12 mouse cellular contexts compared by ENCODE assay signal in the genomic region with DNA sequence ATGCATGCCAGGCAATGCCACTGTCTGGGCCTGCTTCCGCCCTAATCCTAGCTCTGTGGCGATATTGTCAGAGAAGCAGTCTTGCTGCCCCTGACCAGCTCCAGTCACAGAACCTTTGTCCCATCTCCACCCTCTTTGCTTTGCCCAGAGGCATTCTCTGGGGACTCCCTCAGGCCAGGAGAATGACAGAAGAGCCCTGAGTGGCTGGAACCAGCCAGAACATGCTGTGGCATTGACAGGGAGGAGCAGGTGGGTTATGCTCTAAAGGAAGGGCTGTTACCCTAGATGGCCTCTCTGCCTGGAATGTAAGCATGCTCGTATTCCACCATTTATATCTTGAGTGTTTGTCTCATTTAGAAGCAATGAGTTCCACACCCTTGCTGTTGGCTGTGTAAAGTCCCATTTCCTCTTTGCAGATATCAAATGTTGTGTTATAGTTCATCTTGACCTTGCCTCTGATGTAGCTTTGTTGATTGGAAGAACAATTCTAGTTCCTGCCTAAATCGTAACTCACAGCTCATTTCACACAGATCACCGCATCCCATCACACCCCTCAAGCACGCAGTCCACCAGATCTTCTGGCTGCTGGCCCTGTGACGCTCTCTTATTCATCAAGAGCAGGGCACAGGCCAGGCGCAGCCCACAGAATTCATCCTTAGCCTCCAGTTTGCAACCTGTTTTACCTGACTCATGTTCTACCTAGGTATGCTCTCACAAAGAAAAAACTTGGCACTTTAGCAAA. TPM values are rescaled to one million over a fixed set of nuclear protein-coding genes. Genes with fewer than 3 reads are reported as not detected.
DNase-seq lines count a peak whose midpoint lies in the region; TF ChIP-seq lines count a peak whose summit lies in the region.
"Had no signal": no experiment of that assay in that cellular context is flagged by ENCODE, and none has a peak within 500 bp of the region (broad histone marks: within the 10 kb centered on the region; RNA-seq: fewer than 3 reads in every experiment).

No protein-coding gene starts in this region.

- no peaks in the 10 kb centered on the region for H3K27me3 ChIP-seq in C2C12 (ENCODE audit: control insufficient read depth, insufficient read depth, insufficient read length)
- no peaks in the 10 kb centered on the region for H3K27me3 ChIP-seq in limb, embryonic 10.5 days (ENCODE audit: low read depth, poor library complexity, severe bottlenecking)
- H3K27me3 ChIP-seq: kidney, embryonic 15.5 days had no signal

- H3K79me3 ChIP-seq in C2C12 (ENCODE audit: low read depth): no peaks in the 10 kb centered on the region

- DNase-seq in adrenal gland, postnatal 10 days: peak; percentile 70
- DNase-seq in adrenal gland, adult 18-20 months (ENCODE audit: low spot score in 2 of 2): no peak
- DNase-seq in gastrocnemius, postnatal 25 days: peak; percentile 76
- DNase-seq in limb, embryonic 10.5 days (ENCODE audit: low spot score): no peak
- DNase-seq in embryo, embryonic 11 days: no peak
- DNase-seq in left cerebral cortex, adult 9 months (ENCODE audit: low spot score in 2 of 2): no peak
- no peak for DNase-seq in kidney, adult 8-10 months
- DNase-seq: cerebellum, postnatal 10 days had no signal

- no peaks in the 10 kb centered on the region for H3K9me3 ChIP-seq in limb, embryonic 10.5 days (replicated peaks)
- H3K9me3 ChIP-seq: kidney, embryonic 15.5 days had no signal

- H3K4me1 ChIP-seq in limb, embryonic 10.5 days: peaks cover 12% of the 10 kb centered on the region

- H3K27ac ChIP-seq in limb, embryonic 10.5 days: 0 out of 2 replicates have a peak overlapping the region, but pooled peaks have one; percentile 20
- H3K27ac ChIP-seq: kidney, embryonic 15.5 days had no signal

- no peak overlapping the region for H3K4me3 ChIP-seq in C2C12 (ENCODE audit: insufficient read depth, poor library complexity, severe bottlenecking)
- no peak overlapping the region for H3K4me3 ChIP-seq in limb, embryonic 10.5 days
- H3K4me3 ChIP-seq: kidney, embryonic 15.5 days had no signal

- no peaks in the 10 kb centered on the region for H3K79me2 ChIP-seq in C2C12 (ENCODE audit: control insufficient read depth, insufficient read depth)

- WGBS in limb, embryonic 10.5 days: 90% methylated on average over 8 of the region's 8 CpGs

- TF ChIP-seq CTCF in C2C12 (IDR thresholded peaks at IDR 0.05; ENCODE audit: control insufficient read depth, insufficient read depth, insufficient read length): no peak

- no peak overlapping the region for H3ac ChIP-seq in C2C12 (ENCODE audit: control insufficient read depth, insufficient read length, low read depth)

- no peaks in the 10 kb centered on the region for H3K36me3 ChIP-seq in C2C12 (ENCODE audit: control insufficient read depth, insufficient read depth)
- H3K36me3 ChIP-seq in limb, embryonic 10.5 days: no peaks in the 10 kb centered on the region
- H3K36me3 ChIP-seq: kidney, embryonic 15.5 days had no signal

TF ChIP-seq in C2C12, 6 proteins besides CTCF, POLR2A, EP300 and RAD21:
- TF ChIP-seq MYOD1 (IDR thresholded peaks at IDR 0.05; ENCODE audit: control insufficient read depth, insufficient read length, low read depth): peak; percentile 98
- TF ChIP-seq MYOG (IDR thresholded peaks at IDR 0.05; ENCODE audit: control insufficient read depth, extremely low read depth, insufficient read length): no peak

RNA-seq across cellular contexts. Expression of a gene that starts 8.8 kb away (rescaled TPM):
- 1 to 10 TPM; 4.6 to 8.5 TPM for total RNA-seq in adrenal gland, postnatal 10 days (2021)
- total RNA-seq in adrenal gland, adult 18-20 months (2021): 1 to 10 TPM in 1 of 2 experiments, under 1 TPM in 1; 0.80 to 4.6 TPM
- 0.30 TPM for polyA plus RNA-seq in C2C12 (2012; fragmentation: generic; extraction: Trizol)
- total RNA-seq in gastrocnemius, postnatal 25 days (2021): 10 to 100 TPM; 50.3 to 67.8 TPM
- 1.3 and 3.1 TPM in 2 replicates for polyA plus RNA-seq in limb, embryonic 10.5 days (2016; fragmentation: Nextera tagmentation; extraction: Ambion mirVana)
- total RNA-seq: monocyte, adult 5-6 weeks had no signal

RNA-seq across cellular contexts. Expression of a gene that starts 24.0 kb away (rescaled TPM):
- not detected for total RNA-seq in adrenal gland, postnatal 10 days (2021)
- total RNA-seq in adrenal gland, adult 18-20 months (2021): not detected
- polyA plus RNA-seq in C2C12 (2012; fragmentation: generic; extraction: Trizol): not detected
- not detected for total RNA-seq in gastrocnemius, postnatal 25 days (2021)
- not detected in 2 replicates for polyA plus RNA-seq in limb, embryonic 10.5 days (2016; fragmentation: Nextera tagmentation; extraction: Ambion mirVana)
- total RNA-seq: monocyte, adult 5-6 weeks had no signal
- polyA plus RNA-seq: gonadal fat pad, adult 2 months; kidney, embryonic 15.5 days had no signal

RNA-seq across cellular contexts. Expression of a gene that starts 24.0 kb away (rescaled TPM):
- 100 to 1,000 TPM; 385 to 411 TPM for total RNA-seq in adrenal gland, postnatal 10 days (2021)
- 100 to 1,000 TPM; 342 to 359 TPM for total RNA-seq in adrenal gland, adult 18-20 months (2021)
- polyA plus RNA-seq in C2C12 (2012; fragmentation: generic; extraction: Trizol): 404 TPM
- 100 to 1,000 TPM; 143 to 154 TPM for total RNA-seq in gastrocnemius, postnatal 25 days (2021)
- 119 and 132 TPM in 2 replicates for polyA plus RNA-seq in limb, embryonic 10.5 days (2016; fragmentation: Nextera tagmentation; extraction: Ambion mirVana)

RNA-seq across cellular contexts. Expression of a gene that starts 28.9 kb away (rescaled TPM):
- total RNA-seq in adrenal gland, postnatal 10 days (2021): under 1 TPM; 0.42 to 0.51 TPM
- under 1 TPM; 0.22 to 0.30 TPM for total RNA-seq in adrenal gland, adult 18-20 months (2021)
- 0.61 TPM for polyA plus RNA-seq in C2C12 (2012; fragmentation: generic; extraction: Trizol)
- total RNA-seq in gastrocnemius, postnatal 25 days (2021): not detected
- 0.10 TPM in 1 of 2 replicates, not detected in the other for polyA plus RNA-seq in limb, embryonic 10.5 days (2016; fragmentation: Nextera tagmentation; extraction: Ambion mirVana)
- total RNA-seq: monocyte, adult 5-6 weeks had no signal

Comparison
In these comparisons a context has a peak if more than half of its experiments do, and no peak if none do; other contexts are left out.
1. DNase-seq: peak in adrenal gland, postnatal 10 days (single experiment) and gastrocnemius, postnatal 25 days (single experiment); none in adrenal gland, adult 18-20 months (0 of 2), limb, embryonic 10.5 days (single experiment), embryo, embryonic 11 days (single experiment), left cerebral cortex, adult 9 months (0 of 2) and kidney, adult 8-10 months (0 of 2).
2. RNA of a gene that starts 8.8 kb away (total RNA-seq): 50.3 to 67.8 TPM in gastrocnemius, postnatal 25 days; 4.6 to 8.5 TPM in adrenal gland, postnatal 10 days and 0.80 to 4.6 TPM in adrenal gland, adult 18-20 months; every median in the first group is over 4 times any median in the second.